Mouse (Mus musculus) midbrain, embryonic 15.5 days (tissue): ENCODE data around the gene Hist1h2bj. TPM values are rescaled to one million over a fixed set of nuclear protein-coding genes. Genes with fewer than 3 reads are reported as not detected.
"Not testable (repeated sequence)": the region's sequence is repeated elsewhere in the genome, so short reads cannot be mapped to it uniquely, and the experiment has no call there.

Experiments used
- ATAC-seq: fragments of 200-750 bp; cut with Nextera tagmentation; replicated peaks from 2 replicates; pipeline ENCODE4 v1.8.0; 2017; ENCODE audit warnings: moderate TSS enrichment
- H3K27ac ChIP-seq: fragments of 300-500 bp; sonication (generic); 2 replicates; pipeline ENCODE4 v1.5.1; 2015; ENCODE audit warnings: mild to moderate bottlenecking, inconsistent platforms
- H3K27me3 ChIP-seq: fragments of 300-500 bp; sonication (generic); replicated peaks from 2 replicates; pipeline ENCODE4 v1.6.1; 2015; ENCODE audit warnings: inconsistent platforms
- H3K36me3 ChIP-seq: fragments of 300-500 bp; sonication (generic); replicated peaks from 2 replicates; pipeline ENCODE4 v1.6.1; 2015; ENCODE audit warnings: inconsistent platforms
- H3K4me1 ChIP-seq: fragments of 300-500 bp; sonication (generic); 2 replicates; pipeline ENCODE4 v1.6.1; 2015; ENCODE audit warnings: inconsistent platforms
- H3K4me2 ChIP-seq: fragments of 300-500 bp; sonication (generic); 2 replicates; pipeline ENCODE4 v1.6.1; 2015; ENCODE audit warnings: inconsistent platforms, mild to moderate bottlenecking, moderate library complexity
- H3K4me3 ChIP-seq: fragments of 300-500 bp; sonication (generic); 2 replicates; pipeline ENCODE4 v1.5.1; 2015; ENCODE audit warnings: mild to moderate bottlenecking, inconsistent platforms
- H3K9ac ChIP-seq: fragments of 300-500 bp; sonication (generic); 2 replicates; pipeline ENCODE4 v1.6.1; 2015; ENCODE audit warnings: mild to moderate bottlenecking, inconsistent platforms
- H3K9me3 ChIP-seq: fragments of 300-500 bp; sonication (generic); 2 replicates; pipeline ENCODE4 v1.6.1; 2016; ENCODE audit warnings: inconsistent platforms
- WGBS: fragments of 180-500 bp; shearing (Covaris S2); methylation state at CpG from one replicate; pipeline ENCODE4 v1.1.7; 2015; ENCODE audit warnings: mixed read lengths; 5-methylcytosine and 5-hydroxymethylcytosine counted together
- microRNA-seq: library from miRNA; unstranded; fragments of <30 nt; microRNA quantifications from one replicate; pipeline ENCODE4, GENCODE M21; 2016
- polyA plus RNA-seq: library from polyadenylated mRNA; unstranded; fragments of >200 nt; fragmentation: Nextera tagmentation; extraction: Ambion mirVana; gene quantifications from 2 replicates; pipeline ENCODE4 v1.2.1, GENCODE M21; 2015

The Hist1h2bj gene
- polyA plus RNA-seq, 1 experiment from 2014 or later, result 3.0 TPM

GRCm38 (mm10) chr13:22045311-22045710 lies 2.3 kb downstream of the Hist1h2bj start:
- Histone ChIP-seq H3K4me1 (peaks cover 35% of the 10 kb centered on the region), H3K9me3 (no peaks in the 10 kb centered on the region), H3K4me3 (no peak overlapping the region), H3K27me3 (no peaks in the 10 kb centered on the region), H3K4me2 (no peak overlapping the region), H3K27ac (no peak overlapping the region), H3K36me3 (no peaks in the 10 kb centered on the region), H3K9ac (no peak overlapping the region)
- 69% methylated on average over 2 of the region's 2 CpGs for WGBS
- no peak for ATAC-seq

GRCm38 (mm10) chr13:22049041-22049440 lies 6.0 kb downstream of the Hist1h2bj start:
- H3K4me1 ChIP-seq, result peaks cover 10% of the 10 kb centered on the region
- H3K27ac ChIP-seq, result no peak overlapping the region
- H3K4me2 ChIP-seq, result no peak overlapping the region
- ATAC-seq, result no peak
- H3K27me3 ChIP-seq, result no peaks in the 10 kb centered on the region
- H3K36me3 ChIP-seq, result no peaks in the 10 kb centered on the region
- H3K4me3 ChIP-seq, result no peak overlapping the region
- H3K9ac ChIP-seq, result no peak overlapping the region
- no peaks in the 10 kb centered on the region for H3K9me3 ChIP-seq
- WGBS, result 85% methylated on average over 2 of the region's 2 CpGs

- H3K27ac ChIP-seq, result peak overlapping the region; percentile 91
- peak overlapping the region; percentile 55 for H3K9ac ChIP-seq
- H3K27me3 ChIP-seq, result no peaks in the 10 kb centered on the region
- no peaks in the 10 kb centered on the region for H3K36me3 ChIP-seq
- 2% methylated on average over 14 of the region's 14 CpGs for WGBS
- H3K4me3 ChIP-seq, result peak overlapping the region; percentile 65
- peak; percentile 41 for ATAC-seq
- no peaks in the 10 kb centered on the region for H3K9me3 ChIP-seq
- H3K4me1 ChIP-seq, result peaks cover 7% of the 10 kb centered on the region
- peak overlapping the region; percentile 70 for H3K4me2 ChIP-seq
These were observed 6.9 kb downstream of the Hist1h2bj start for GRCm38 (mm10) chr13:22049737-22050440.

- Histone ChIP-seq H3K4me3 (peak overlapping the region; percentile 65), H3K9me3 (no peaks in the 10 kb centered on the region), H3K36me3 (no peaks in the 10 kb centered on the region), H3K27ac (peak overlapping the region; percentile 91), H3K27me3 (no peaks in the 10 kb centered on the region), H3K4me2 (peak overlapping the region; percentile 70), H3K4me1 (peaks cover 7% of the 10 kb centered on the region), H3K9ac (peak overlapping the region; percentile 55)
- WGBS, result under 1% methylated on average over 52 of the region's 52 CpGs
- peak; percentile 96 for ATAC-seq
These were observed 7.8 kb downstream of the Hist1h2bj start for GRCm38 (mm10) chr13:22050591-22051522.

- Histone ChIP-seq H3K36me3 (no peaks in the 10 kb centered on the region), H3K27me3 (no peaks in the 10 kb centered on the region), H3K4me1 (peaks cover 7% of the 10 kb centered on the region), H3K27ac (peak overlapping the region; percentile 91), H3K9ac (peak overlapping the region; percentile 55), H3K9me3 (no peaks in the 10 kb centered on the region), H3K4me3 (peak overlapping the region; percentile 65), H3K4me2 (peak overlapping the region; percentile 70)
- 13% methylated on average over 5 of the region's 5 CpGs for WGBS
- peak; percentile 56; the same call in 1 of the 2 replicates for ATAC-seq
These were observed 8.5 kb downstream of the Hist1h2bj start for GRCm38 (mm10) chr13:22051523-22051859.

- H3K36me3 ChIP-seq, result no peaks in the 10 kb centered on the region
- no peak overlapping the region for H3K4me3 ChIP-seq
- H3K9ac ChIP-seq, result no peak overlapping the region
- no peaks in the 10 kb centered on the region for H3K27me3 ChIP-seq
- peaks cover 7% of the 10 kb centered on the region for H3K4me1 ChIP-seq
- no peaks in the 10 kb centered on the region for H3K9me3 ChIP-seq
- WGBS, result 94% methylated on average over 1 of the region's 1 CpGs
- H3K27ac ChIP-seq, result no peak overlapping the region
- no peak overlapping the region for H3K4me2 ChIP-seq
- ATAC-seq, result no peak
These were observed 10.7 kb downstream of the Hist1h2bj start for GRCm38 (mm10) chr13:22053754-22054153.

GRCm38 (mm10) chr13:22061422-22061821 lies 18.4 kb downstream of the Hist1h2bj start:
- H3K9me3 ChIP-seq, result 0 out of 2 replicates have a peak, but pooled peaks cover 2% of the 10 kb centered on the region
- WGBS, result 93% methylated on average over 1 of the region's 1 CpGs
- no peak overlapping the region for H3K4me2 ChIP-seq
- no peaks in the 10 kb centered on the region for H3K4me1 ChIP-seq
- no peak for ATAC-seq
- no peak overlapping the region for H3K4me3 ChIP-seq
- no peak overlapping the region for H3K9ac ChIP-seq
- no peaks in the 10 kb centered on the region for H3K27me3 ChIP-seq
- no peak overlapping the region for H3K27ac ChIP-seq
- H3K36me3 ChIP-seq, result no peaks in the 10 kb centered on the region

GRCm38 (mm10) chr13:22063468-22063867 lies 20.5 kb downstream of the Hist1h2bj start:
- WGBS, result 63% methylated on average over 1 of the region's 1 CpGs
- no peaks in the 10 kb centered on the region for H3K4me1 ChIP-seq
- H3K27me3 ChIP-seq, result no peaks in the 10 kb centered on the region
- H3K9me3 ChIP-seq, result 0 out of 2 replicates have a peak, but pooled peaks cover 4% of the 10 kb centered on the region
- ATAC-seq, result no peak
- H3K36me3 ChIP-seq, result no peaks in the 10 kb centered on the region
- no peak overlapping the region for H3K4me3 ChIP-seq
- H3K9ac ChIP-seq, result no peak overlapping the region
- no peak overlapping the region for H3K4me2 ChIP-seq
- H3K27ac ChIP-seq, result no peak overlapping the region

GRCm38 (mm10) chr13:22084140-22084539 lies 41.1 kb downstream of the Hist1h2bj start, which contains the start of gene Vmn1r188:
Gene Vmn1r188, plus strand, starts transcription at chr13:22084440.
- H3K4me3 ChIP-seq, ATAC-seq, H3K4me1 ChIP-seq, H3K36me3 ChIP-seq, H3K9me3 ChIP-seq, H3K9ac ChIP-seq, H3K27ac ChIP-seq, H3K27me3 ChIP-seq, H3K4me2 ChIP-seq: not testable (repeated sequence)
- WGBS, result 92% methylated on average over 1 of the region's 1 CpGs

Small RNA genes within 50 kb of the gene (microRNA-seq; reads per million reads assigned to microRNA genes)
- gene Gm26300 (not detected), gene Gm44390 (not detected), gene Gm44486 (not detected)

Other genes starting within 250 kb of the Hist1h2bj start
- 3.6 and 4.1 TPM in 2 replicates for gene Hist1h2bq, start 233.0 kb upstream of the Hist1h2bj start, polyA plus RNA-seq
- not detected in 2 replicates for gene Hist1h2ao, start 232.7 kb upstream of the Hist1h2bj start, polyA plus RNA-seq
- 1.4 TPM in 1 of 2 replicates, not detected in the other for gene Hist1h4m, start 231.5 kb upstream of the Hist1h2bj start, polyA plus RNA-seq
- gene Hist1h4n, start 211.0 kb upstream of the Hist1h2bj start, polyA plus RNA-seq, result 4.2 and 5.9 TPM in 2 replicates
- gene Hist1h2ap, start 209.7 kb upstream of the Hist1h2bj start, polyA plus RNA-seq, result 432 and 476 TPM in 2 replicates
- 4.0 and 4.1 TPM in 2 replicates for gene Hist1h2br, start 209.5 kb upstream of the Hist1h2bj start, polyA plus RNA-seq
- gene Zfp184, start 98.1 kb upstream of the Hist1h2bj start, polyA plus RNA-seq, result 14.0 TPM in 2 replicates
- gene Pom121l2, start 62.0 kb upstream of the Hist1h2bj start, polyA plus RNA-seq, result not detected in 2 replicates
- not detected in 2 replicates for gene Prss16, start 33.5 kb upstream of the Hist1h2bj start, polyA plus RNA-seq
- 1.9 TPM in 1 of 2 replicates, not detected in the other for gene Hist1h2ah, start 7.6 kb upstream of the Hist1h2bj start, polyA plus RNA-seq
- gene Hist1h2bk, start 7.3 kb upstream of the Hist1h2bj start, polyA plus RNA-seq, result 0.54 and 0.63 TPM in 2 replicates
- gene Hist1h4i, start 1.9 kb upstream of the Hist1h2bj start, polyA plus RNA-seq, result 5.7 and 7.7 TPM in 2 replicates
- 5.4 and 6.8 TPM in 2 replicates for gene Hist1h2ag, start 270 bp upstream of the Hist1h2bj start, polyA plus RNA-seq
- not detected in 2 replicates for gene Vmn1r188, start 41.2 kb downstream of the Hist1h2bj start, polyA plus RNA-seq
- not detected in 2 replicates for gene Vmn1r189, start 62.6 kb downstream of the Hist1h2bj start, polyA plus RNA-seq
- gene Vmn1r191, start 140.8 kb downstream of the Hist1h2bj start, polyA plus RNA-seq, result not detected in 2 replicates
- not detected in 2 replicates for gene Vmn1r192, start 147.9 kb downstream of the Hist1h2bj start, polyA plus RNA-seq
- gene Vmn1r193, start 179.9 kb downstream of the Hist1h2bj start, polyA plus RNA-seq, result not detected in 2 replicates
- gene Vmn1r194, start 201.0 kb downstream of the Hist1h2bj start, polyA plus RNA-seq, result not detected in 2 replicates
- gene Vmn1r195, start 227.3 kb downstream of the Hist1h2bj start, polyA plus RNA-seq, result not detected in 2 replicates
- gene Vmn1r196, start 246.7 kb downstream of the Hist1h2bj start, polyA plus RNA-seq, result not detected in 2 replicates